Mouse (Mus musculus) adrenal gland, postnatal 36 days (tissue): ENCODE measurements around the gene Nphp1. TPM values are rescaled to one million over a fixed set of nuclear protein-coding genes. Genes with fewer than 3 reads are reported as not detected.

Experiments used
- total RNA-seq, 2 experiments: library from RNA; stranded (reverse); gene quantifications; 2 replicates each; pipeline ENCODE4 v1.2.3; 2021

Nphp1 gene
- total RNA-seq, 2 experiments from 2014 or later, result 21.2 to 28.5 TPM

Other genes starting within 250 kb of the Nphp1 start
- under 1 TPM; 0.20 to 0.46 TPM for gene Prom2, start 247.4 kb downstream of the Nphp1 start, total RNA-seq
- 1 to 10 TPM; 3.0 to 3.2 TPM for gene Zfp661, start 201.8 kb downstream of the Nphp1 start, total RNA-seq
- gene Mrps5, start 201.7 kb downstream of the Nphp1 start, total RNA-seq, result 100 to 1,000 TPM; 113 to 115 TPM
- gene Mal, start 132.2 kb downstream of the Nphp1 start, total RNA-seq, result 1 to 10 TPM; 6.3 to 7.9 TPM
- 1 to 10 TPM in 1 of 2 experiments, under 1 TPM in 1; 0.86 to 2.2 TPM for gene Mall, start 59.0 kb downstream of the Nphp1 start, total RNA-seq
- gene Mtln, start 3.6 kb upstream of the Nphp1 start, total RNA-seq, result 100 to 1,000 TPM in 1 of 2 experiments, 10 to 100 TPM in 1; 82.9 to 114 TPM
- 1 to 10 TPM; 1.8 to 2.8 TPM for gene Bub1, start 43.0 kb upstream of the Nphp1 start, total RNA-seq
- gene Acoxl, start 50.0 kb upstream of the Nphp1 start, total RNA-seq, result 1 to 10 TPM in 1 of 2 experiments, under 1 TPM in 1; 0.20 to 1.7 TPM